Mouse (Mus musculus) heart, postnatal 0 days (tissue): ENCODE results near the gene Ino80b.

Experiments used
- CTCF ChIP-seq: IDR thresholded peaks from 2 replicates; pipeline ENCODE4 v1.5.1; 2016; ENCODE audit warnings: antibody characterized with exemption, control low read depth, low read depth
- EP300 ChIP-seq: IDR thresholded peaks from 2 replicates; pipeline ENCODE4 v1.6.1; 2016; ENCODE audit warnings: antibody characterized with exemption, low read depth

- TF ChIP-seq CTCF, result no peak
- no peak for TF ChIP-seq EP300
Observed at GRCm38 (mm10) chr6:83140044-83140443, 14.8 kb upstream of the Ino80b start.
